11 mouse cellular contexts compared by ENCODE assay signal in the genomic region with DNA sequence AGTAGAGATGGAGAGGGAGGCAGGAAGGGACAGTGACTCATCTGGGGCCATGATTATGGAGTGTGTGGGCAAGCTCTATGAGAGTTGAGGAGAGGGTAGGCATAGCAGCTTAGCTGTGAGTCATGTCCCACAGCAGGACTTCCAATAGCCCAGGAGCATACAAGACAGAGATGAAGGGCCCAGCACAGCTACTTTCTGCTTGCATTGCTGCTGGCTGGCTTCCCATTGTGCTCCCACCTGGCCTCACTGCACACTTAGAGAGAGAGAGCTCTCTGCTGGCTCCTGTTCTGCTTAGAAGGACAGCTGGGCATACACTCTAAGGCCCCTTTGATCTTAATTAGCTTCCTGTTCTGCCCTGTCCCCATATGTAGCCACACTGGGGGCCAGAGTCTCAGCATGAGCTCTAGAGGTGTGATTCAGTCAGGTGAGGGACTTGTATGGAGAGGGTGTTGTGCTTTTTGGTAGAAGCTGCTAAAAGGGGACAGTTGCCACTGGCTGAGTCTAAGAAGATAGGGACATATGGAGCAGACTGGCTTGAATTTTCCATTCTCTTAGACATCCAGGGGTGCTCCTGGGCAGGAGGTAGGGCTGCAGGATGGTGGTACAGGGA. TPM values are rescaled to one million over a fixed set of nuclear protein-coding genes. Genes with fewer than 3 reads are reported as not detected.
A peak's percentile ranks its signal among the peaks of the same experiment; 100 is the strongest.
DNase-seq lines count a peak whose midpoint lies in the region; TF ChIP-seq lines count a peak whose summit lies in the region.
"Had no signal": no experiment of that assay in that cellular context is flagged by ENCODE, and none has a peak within 500 bp of the region (broad histone marks: within the 10 kb centered on the region; RNA-seq: fewer than 3 reads in every experiment).

No protein-coding gene starts in this region.

- H3K9me3 ChIP-seq in heart, embryonic 10.5 days, result no peaks in the 10 kb centered on the region
- H3K9me3 ChIP-seq: hindbrain, embryonic 12.5 days had no signal

- intact Hi-C loops in left cerebral cortex, postnatal 4 days (cut with DNase I), result no loop called here

- H3K27me3 ChIP-seq in heart, embryonic 10.5 days (ENCODE audit: insufficient read depth, poor library complexity, severe bottlenecking), result no peaks in the 10 kb centered on the region
- H3K27me3 ChIP-seq in cerebellum, adult 2 months (ENCODE audit: control insufficient read depth, insufficient read depth, low read length), result no peaks in the 10 kb centered on the region
- H3K27me3 ChIP-seq: CH12.LX; hindbrain, embryonic 12.5 days had no signal

- H3K27ac ChIP-seq in heart, embryonic 10.5 days, result peak overlapping the region; percentile 59; the same call in 1 of the 2 replicates
- H3K27ac ChIP-seq in cerebellum, adult 2 months (ENCODE audit: insufficient read depth, low read length), result peak overlapping the region; percentile 22
- H3K27ac ChIP-seq: hindbrain, embryonic 12.5 days; kidney, postnatal 0 days had no signal

- DNase-seq in heart, embryonic 10.5 days (ENCODE audit: low spot score), result no peak
- DNase-seq in heart, adult 8-10 months (ENCODE audit: low spot score), result no peak
- DNase-seq in left cerebral cortex, postnatal 4 days, result peak; percentile 38
- no peak for DNase-seq in left cerebral cortex, adult 11 months (ENCODE audit: low spot score)
- peak; percentile 35 for DNase-seq in 3134 (ENCODE audit: extremely low read depth, insufficient read length, low spot score)
- DNase-seq in cerebellum, adult 2 months, result peak; percentile 71 to 76
- no peak for DNase-seq in retina, postnatal 1 day
- DNase-seq in layer of hippocampus, adult 18-20 months (ENCODE audit: low spot score in 2 of 2), result no peak

- H3K4me1 ChIP-seq in heart, embryonic 10.5 days, result peaks cover 75% of the 10 kb centered on the region
- H3K4me1 ChIP-seq in cerebellum, adult 2 months (ENCODE audit: control insufficient read depth, insufficient read depth, low read length), result peaks cover 77% of the 10 kb centered on the region

- no peak for TF ChIP-seq CTCF in cerebellum, adult 2 months (IDR thresholded peaks at IDR 0.05; ENCODE audit: borderline replicate concordance, insufficient read depth, low read depth, low read length)

- no peak for TF ChIP-seq POLR2A in cerebellum, adult 2 months (IDR thresholded peaks at IDR 0.05; ENCODE audit: borderline replicate concordance, insufficient read depth, low read length)

- no peak overlapping the region for H3K4me3 ChIP-seq in heart, embryonic 10.5 days
- no peak overlapping the region for H3K4me3 ChIP-seq in cerebellum, adult 2 months (replicated peaks; ENCODE audit: insufficient read depth, low read depth, low read length)
- H3K4me3 ChIP-seq: hindbrain, embryonic 12.5 days had no signal

- H3K36me3 ChIP-seq in heart, embryonic 10.5 days, result no peaks in the 10 kb centered on the region
- H3K36me3 ChIP-seq: hindbrain, embryonic 12.5 days had no signal

RNA-seq across cellular contexts. Expression of a gene that starts 26.8 kb away (rescaled TPM):
- polyA plus RNA-seq in heart, embryonic 10.5 days (2016; fragmentation: Nextera tagmentation; extraction: Ambion mirVana), result 46.9 and 60.9 TPM in 2 replicates
- 100 to 1,000 TPM; 291 to 307 (median 299) TPM for total RNA-seq in heart, adult 8-10 months (2022)
- 10 to 100 TPM; 28.6 to 29.6 TPM for total RNA-seq in left cerebral cortex, postnatal 4 days (2021)
- 164 and 181 TPM in 2 replicates for polyA plus RNA-seq in cerebellum, adult 2 months (2012; rRNA removed)
- 10 to 100 TPM; 45.5 to 46.1 TPM for total RNA-seq in layer of hippocampus, adult 18-20 months (2021)

Comparison
In these comparisons a context has a peak if more than half of its experiments do, and no peak if none do; other contexts are left out.
1. DNase-seq: peak in left cerebral cortex, postnatal 4 days (single experiment), 3134 (single experiment) and cerebellum, adult 2 months (2 of 2); none in heart, embryonic 10.5 days (single experiment), heart, adult 8-10 months (single experiment), left cerebral cortex, adult 11 months (single experiment), retina, postnatal 1 day (single experiment) and layer of hippocampus, adult 18-20 months (0 of 2).
2. RNA of a gene that starts 26.8 kb away (total RNA-seq): 291 to 307 TPM in heart, adult 8-10 months; 45.5 to 46.1 TPM in layer of hippocampus, adult 18-20 months and 28.6 to 29.6 TPM in left cerebral cortex, postnatal 4 days; every median in the first group is over 4 times any median in the second.